39 mouse cellular contexts compared by ENCODE assay signal in genomic region chr11:109797531-109797930, GRCm38 (mm10). TPM values are rescaled to one million over a fixed set of nuclear protein-coding genes. Genes with fewer than 3 reads are reported as not detected.
"Had no signal": no experiment of that assay in that cellular context is flagged by ENCODE, and none has a peak within 500 bp of the region (broad histone marks: within the 10 kb centered on the region; RNA-seq: fewer than 3 reads in every experiment).

No protein-coding gene starts in this region.

- H3K27me3 ChIP-seq: forebrain, embryonic 15.5 days; heart, embryonic 12.5 days; hindbrain, embryonic 13.5 days; hindbrain, embryonic 15.5 days; kidney, embryonic 15.5 days; limb, embryonic 13.5 days; limb, embryonic 15.5 days had no signal

- H3K4me2 ChIP-seq: forebrain, embryonic 15.5 days; heart, embryonic 12.5 days; hindbrain, embryonic 13.5 days; hindbrain, embryonic 15.5 days; kidney, embryonic 15.5 days; limb, embryonic 13.5 days; limb, embryonic 15.5 days had no signal

- ATAC-seq: forebrain, embryonic 15.5 days; forebrain, postnatal 0 days; hindbrain, postnatal 0 days; intestine, embryonic 16.5 days had no signal

- H3K27ac ChIP-seq: forebrain, embryonic 15.5 days; heart, embryonic 10.5 days; hindbrain, embryonic 13.5 days; hindbrain, embryonic 15.5 days; hindbrain, postnatal 0 days; kidney, embryonic 15.5 days; kidney, postnatal 0 days; layer of hippocampus, adult 2 months; left cerebral cortex, adult 2 months; limb, embryonic 13.5 days; limb, embryonic 15.5 days had no signal

- H3K36me3 ChIP-seq: forebrain, embryonic 15.5 days; heart, embryonic 10.5 days; heart, embryonic 12.5 days; hindbrain, embryonic 13.5 days; hindbrain, embryonic 15.5 days; kidney, embryonic 15.5 days; limb, embryonic 13.5 days; limb, embryonic 15.5 days had no signal

- DNase-seq: forebrain, postnatal 0 days; gastrocnemius, postnatal 14 days; gastrocnemius, postnatal 36 days; heart, adult 18-20 months; heart, postnatal 10 days; kidney, adult 11 months; kidney, adult 2 months; kidney, adult 9 months; kidney, postnatal 14 days; kidney, postnatal 4 days; layer of hippocampus, postnatal 36 days; left cerebral cortex, postnatal 4 days had no signal

- H3K4me3 ChIP-seq: forebrain, embryonic 15.5 days; heart, embryonic 10.5 days; heart, embryonic 12.5 days; hindbrain, embryonic 13.5 days; hindbrain, embryonic 15.5 days; kidney, embryonic 15.5 days; layer of hippocampus, adult 2 months; left cerebral cortex, adult 2 months; limb, embryonic 13.5 days; limb, embryonic 15.5 days had no signal

- H3K9me3 ChIP-seq: forebrain, embryonic 15.5 days; heart, embryonic 10.5 days; hindbrain, embryonic 15.5 days; kidney, embryonic 15.5 days; limb, embryonic 13.5 days; limb, embryonic 15.5 days had no signal

- H3K9ac ChIP-seq: forebrain, embryonic 15.5 days; forebrain, postnatal 0 days; heart, embryonic 12.5 days; hindbrain, embryonic 13.5 days; hindbrain, embryonic 15.5 days; kidney, embryonic 15.5 days; limb, embryonic 13.5 days; limb, embryonic 15.5 days had no signal

- H3K4me1 ChIP-seq: forebrain, embryonic 15.5 days; heart, embryonic 10.5 days; heart, embryonic 12.5 days; hindbrain, embryonic 13.5 days; hindbrain, embryonic 15.5 days; kidney, embryonic 15.5 days; limb, embryonic 15.5 days had no signal

RNA-seq across cellular contexts. Expression of gene 1700012B07Rik, which starts 30.3 kb away (rescaled TPM):
- total RNA-seq: forebrain, postnatal 0 days; gastrocnemius, adult 18-20 months; gastrocnemius, adult 8-10 months; gastrocnemius, postnatal 14 days; gastrocnemius, postnatal 36 days; heart, adult 18-20 months; heart, adult 8-10 months; heart, postnatal 10 days; heart, postnatal 25 days; hematopoietic stem cell, adult 5-6 weeks; hindbrain, postnatal 0 days; layer of hippocampus, adult 2 months; layer of hippocampus, postnatal 10 days; layer of hippocampus, postnatal 36 days; left cerebral cortex, adult 2 months; left cerebral cortex, postnatal 10 days; left cerebral cortex, postnatal 25 days; left cerebral cortex, postnatal 4 days; liver, adult 2 months had no signal
- polyA plus RNA-seq: forebrain, embryonic 15.5 days; forebrain, postnatal 0 days; heart, embryonic 10.5 days; heart, embryonic 12.5 days; heart, embryonic 14.5 days; heart, embryonic 16.5 days; hindbrain, embryonic 11.5 days; hindbrain, embryonic 13.5 days; hindbrain, embryonic 15.5 days; hindbrain, postnatal 0 days; intestine, embryonic 14.5 days; intestine, embryonic 16.5 days; kidney, adult 2 months; kidney, embryonic 15.5 days; kidney, postnatal 0 days; limb, embryonic 11.5 days; limb, embryonic 13.5 days; limb, embryonic 15.5 days; liver, adult 2 months had no signal
